Mouse (Mus musculus) small intestine, adult 2 months (tissue): Measurements from ENCODE around the gene Cyfip2.

Source experiments
- CTCF ChIP-seq: fragments of 200-500 bp; IDR thresholded peaks from 2 replicates; pipeline ENCODE4 v1.5.1; 2012; ENCODE audit warnings: low read depth, mild to moderate bottlenecking, control low read depth, inconsistent platforms, low read length, moderate library complexity, mixed read lengths; ENCODE audit not compliant: insufficient replicate concordance, insufficient read length; ENCODE audit errors: extremely low read depth
- POLR2A ChIP-seq: fragments of 200-500 bp; IDR thresholded peaks from 2 replicates; pipeline ENCODE4 v1.6.1; 2012; ENCODE audit warnings: low read depth, mild to moderate bottlenecking, control low read depth, inconsistent platforms, low read length, moderate library complexity

GRCm38 (mm10) chr11:46307768-46308167, 4.9 kb downstream of the Cyfip2 start:
- TF ChIP-seq CTCF (no peak), POLR2A (no peak)
